Mouse (Mus musculus): ENCODE results near the gene Grip1. TPM values are rescaled to one million over a fixed set of nuclear protein-coding genes. Genes with fewer than 3 reads are reported as not detected.
A peak's percentile ranks its signal among the peaks of the same experiment; 100 is the strongest.

The Grip1 gene
- polyA plus RNA-seq, 1 experiment from 2014 or later: 9.8 TPM

DNA sequence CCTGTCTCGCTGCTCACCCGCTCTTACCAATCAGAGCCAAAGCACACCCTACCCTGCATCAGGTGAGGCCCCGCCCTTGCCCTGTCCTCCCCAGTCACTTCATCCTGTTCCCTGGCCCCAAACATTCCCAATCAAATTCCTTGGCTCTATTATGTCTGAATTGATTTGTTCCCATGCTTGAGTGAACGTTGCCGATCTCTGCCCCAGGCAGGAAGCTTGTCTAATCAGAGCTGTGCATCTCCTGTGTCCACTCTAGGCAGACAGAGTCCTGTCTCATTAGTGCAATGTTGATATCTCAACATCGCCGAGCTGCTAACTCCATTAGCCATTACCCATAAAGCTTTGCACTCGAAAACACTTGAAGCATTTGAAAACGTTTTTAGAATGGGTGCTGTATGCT is 210.0 kb downstream of the Grip1 start:
- 80% methylated on average over 9 of the region's 9 CpGs for WGBS
- Histone ChIP-seq H3K36me3 (ENCODE audit: control insufficient read depth, insufficient read depth, low read length) (no peaks in the 10 kb centered on the region), H3K27ac (ENCODE audit: low read depth, low read length) (no peak overlapping the region), H3K27me3 (ENCODE audit: control insufficient read depth, insufficient read depth, low read length) (no peaks in the 10 kb centered on the region), H3K4me1 (replicated peaks; ENCODE audit: control insufficient read depth, insufficient read depth, low read length) (no peaks in the 10 kb centered on the region), H3K9ac (ENCODE audit: low read length) (no peak overlapping the region), H3K4me2 (ENCODE audit: low read depth, low read length, severe bottlenecking) (no peak overlapping the region), H3K4me3 (ENCODE audit: low read depth, low read length) (no peak overlapping the region), H3K9me3 (ENCODE audit: control insufficient read depth, low read length) (no peaks in the 10 kb centered on the region)
- DNase-seq (ENCODE audit: low spot score) (no peak), ATAC-seq (replicated peaks; ENCODE audit: low FRiP score) (no peak)

GRCm38 (mm10) chr10:119666386-119666785 is 212.8 kb downstream of the Grip1 start:
- H3K9ac ChIP-seq (ENCODE audit: low read length): no peak overlapping the region
- WGBS: 82% methylated on average over 11 of the region's 11 CpGs
- no peaks in the 10 kb centered on the region for H3K27me3 ChIP-seq (ENCODE audit: control insufficient read depth, insufficient read depth, low read length)
- H3K27ac ChIP-seq (ENCODE audit: low read depth, low read length): no peak overlapping the region
- no peak overlapping the region for H3K4me3 ChIP-seq (ENCODE audit: low read depth, low read length)
- H3K4me2 ChIP-seq (ENCODE audit: low read depth, low read length, severe bottlenecking): no peak overlapping the region
- H3K4me1 ChIP-seq (replicated peaks; ENCODE audit: control insufficient read depth, insufficient read depth, low read length): no peaks in the 10 kb centered on the region
- DNase-seq (ENCODE audit: low spot score) (no peak), ATAC-seq (replicated peaks; ENCODE audit: low FRiP score) (no peak)
- H3K36me3 ChIP-seq (ENCODE audit: control insufficient read depth, insufficient read depth, low read length): no peaks in the 10 kb centered on the region
- no peaks in the 10 kb centered on the region for H3K9me3 ChIP-seq (ENCODE audit: control insufficient read depth, low read length)

- ATAC-seq (replicated peaks; ENCODE audit: low FRiP score) (no peak), DNase-seq (ENCODE audit: low spot score) (no peak)
These were observed 216.8 kb downstream of the Grip1 start for GRCm38 (mm10) chr10:119670456-119670855.

GRCm38 (mm10) chr10:119684377-119684826 is 230.8 kb downstream of the Grip1 start:
- Histone ChIP-seq H3K9ac (ENCODE audit: low read length) (no peak overlapping the region), H3K4me1 (replicated peaks; ENCODE audit: control insufficient read depth, insufficient read depth, low read length) (peaks cover 10% of the 10 kb centered on the region), H3K9me3 (ENCODE audit: control insufficient read depth, low read length) (no peaks in the 10 kb centered on the region), H3K27me3 (ENCODE audit: control insufficient read depth, insufficient read depth, low read length) (no peaks in the 10 kb centered on the region), H3K36me3 (ENCODE audit: control insufficient read depth, insufficient read depth, low read length) (no peaks in the 10 kb centered on the region), H3K4me3 (ENCODE audit: low read depth, low read length) (no peak overlapping the region), H3K4me2 (ENCODE audit: low read depth, low read length, severe bottlenecking) (0 out of 2 replicates have a peak overlapping the region, but pooled peaks have one; percentile 2), H3K27ac (ENCODE audit: low read depth, low read length) (peak overlapping the region; percentile 33)
- DNase-seq (ENCODE audit: low spot score): peak; percentile 69
- WGBS: 42% methylated on average over 3 of the region's 3 CpGs
- peak; percentile 73 for ATAC-seq (replicated peaks; ENCODE audit: low FRiP score)

More at GRCm38 (mm10) chr10:119670456-119670855, 216.8 kb downstream of the Grip1 start:
- Histone ChIP-seq H3K9ac (ENCODE audit: low read length) (no peak overlapping the region), H3K27ac (ENCODE audit: low read depth, low read length) (no peak overlapping the region), H3K4me1 (replicated peaks; ENCODE audit: control insufficient read depth, insufficient read depth, low read length) (peaks cover 2% of the 10 kb centered on the region; the same call in 1 of the 2 replicates), H3K36me3 (ENCODE audit: control insufficient read depth, insufficient read depth, low read length) (no peaks in the 10 kb centered on the region), H3K9me3 (ENCODE audit: control insufficient read depth, low read length) (no peaks in the 10 kb centered on the region), H3K4me3 (ENCODE audit: low read depth, low read length) (no peak overlapping the region), H3K4me2 (ENCODE audit: low read depth, low read length, severe bottlenecking) (no peak overlapping the region), H3K27me3 (ENCODE audit: control insufficient read depth, insufficient read depth, low read length) (no peaks in the 10 kb centered on the region)
- 69% methylated on average over 7 of the region's 7 CpGs for WGBS

- Histone ChIP-seq H3K4me1 (replicated peaks; ENCODE audit: control insufficient read depth, insufficient read depth, low read length) (0 out of 2 replicates have a peak, but pooled peaks cover 10% of the 10 kb centered on the region), H3K4me2 (ENCODE audit: low read depth, low read length, severe bottlenecking) (peak overlapping the region; percentile 79), H3K36me3 (ENCODE audit: control insufficient read depth, insufficient read depth, low read length) (no peaks in the 10 kb centered on the region), H3K9ac (ENCODE audit: low read length) (peak overlapping the region; percentile 64), H3K4me3 (ENCODE audit: low read depth, low read length) (peak overlapping the region; percentile 42), H3K27ac (ENCODE audit: low read depth, low read length) (peak overlapping the region; percentile 88), H3K27me3 (ENCODE audit: control insufficient read depth, insufficient read depth, low read length) (no peaks in the 10 kb centered on the region), H3K9me3 (ENCODE audit: control insufficient read depth, low read length) (no peaks in the 10 kb centered on the region)
- DNase-seq (ENCODE audit: low spot score): peak; percentile 82
- peak; percentile 88 for ATAC-seq (replicated peaks; ENCODE audit: low FRiP score)
- 3% methylated on average over 16 of the region's 16 CpGs for WGBS
These were observed 237.9 kb downstream of the Grip1 start for GRCm38 (mm10) chr10:119691358-119692083.

DNA sequence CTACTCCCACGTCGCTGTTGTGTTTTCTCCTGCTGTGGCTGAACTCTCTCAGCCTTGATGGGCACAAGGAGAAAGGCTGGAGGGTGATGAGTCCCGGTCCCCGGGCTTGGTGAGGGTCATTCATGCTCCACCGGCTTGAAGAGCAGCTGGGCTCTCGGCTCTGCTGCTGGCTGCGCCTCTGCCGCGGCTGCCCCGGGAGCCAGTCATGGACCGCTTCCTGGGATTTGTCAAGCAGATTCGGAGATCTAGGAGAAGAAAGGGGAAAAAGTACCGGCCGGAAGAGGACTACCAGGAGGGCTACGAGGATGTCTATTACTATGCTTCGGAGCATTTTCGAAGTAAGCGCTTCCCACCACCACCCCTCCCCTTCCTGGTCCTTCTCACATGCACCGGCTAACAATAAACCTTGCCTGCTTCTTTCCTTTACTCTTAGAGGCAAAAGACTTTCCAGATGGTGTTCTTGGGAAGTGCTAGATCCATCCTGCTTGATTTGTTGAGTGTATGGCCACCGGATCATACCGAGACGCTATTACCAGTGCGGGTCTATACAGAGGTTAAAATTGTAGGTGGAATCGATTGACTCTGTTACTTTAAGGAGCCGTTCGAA is 238.8 kb downstream of the Grip1 start:
- peak; percentile 74 for DNase-seq (ENCODE audit: low spot score)
- WGBS: 2% methylated on average over 26 of the region's 26 CpGs
- Histone ChIP-seq H3K9me3 (ENCODE audit: control insufficient read depth, low read length) (no peaks in the 10 kb centered on the region), H3K27ac (ENCODE audit: low read depth, low read length) (peak overlapping the region; percentile 88; the same call in 1 of the 2 replicates), H3K4me2 (ENCODE audit: low read depth, low read length, severe bottlenecking) (peak overlapping the region; percentile 79), H3K4me3 (ENCODE audit: low read depth, low read length) (peak overlapping the region; percentile 42), H3K4me1 (replicated peaks; ENCODE audit: control insufficient read depth, insufficient read depth, low read length) (0 out of 2 replicates have a peak, but pooled peaks cover 10% of the 10 kb centered on the region), H3K9ac (ENCODE audit: low read length) (peak overlapping the region; percentile 58), H3K27me3 (ENCODE audit: control insufficient read depth, insufficient read depth, low read length) (no peaks in the 10 kb centered on the region), H3K36me3 (ENCODE audit: control insufficient read depth, insufficient read depth, low read length) (no peaks in the 10 kb centered on the region)
- ATAC-seq (replicated peaks; ENCODE audit: low FRiP score): peak; percentile 65

DNA sequence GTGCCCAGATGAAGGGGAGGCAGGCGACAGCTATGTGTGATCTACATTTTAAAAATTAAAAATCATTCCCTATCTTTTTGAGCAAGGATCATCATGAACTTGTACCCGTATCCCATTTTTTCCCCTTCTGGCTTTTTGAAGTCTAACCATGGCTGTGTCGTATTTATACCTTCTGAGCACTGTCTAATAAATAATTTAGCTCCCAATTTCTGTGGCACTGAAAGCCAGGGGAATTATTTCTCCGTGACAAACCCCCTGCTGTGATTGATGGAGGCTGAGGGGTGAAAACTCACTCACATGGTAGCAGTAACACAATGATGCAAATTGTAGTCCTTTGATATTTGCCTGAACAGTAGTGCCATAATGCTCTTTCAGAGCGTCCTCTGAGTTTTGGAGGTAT is 239.8 kb downstream of the Grip1 start:
- Histone ChIP-seq H3K36me3 (ENCODE audit: control insufficient read depth, insufficient read depth, low read length) (no peaks in the 10 kb centered on the region), H3K4me3 (ENCODE audit: low read depth, low read length) (no peak overlapping the region; the same call in 1 of the 2 replicates), H3K4me1 (replicated peaks; ENCODE audit: control insufficient read depth, insufficient read depth, low read length) (0 out of 2 replicates have a peak, but pooled peaks cover 8% of the 10 kb centered on the region), H3K9ac (ENCODE audit: low read length) (no peak overlapping the region; the same call in 1 of the 2 replicates), H3K27me3 (ENCODE audit: control insufficient read depth, insufficient read depth, low read length) (no peaks in the 10 kb centered on the region), H3K4me2 (ENCODE audit: low read depth, low read length, severe bottlenecking) (peak overlapping the region; percentile 79), H3K9me3 (ENCODE audit: control insufficient read depth, low read length) (no peaks in the 10 kb centered on the region), H3K27ac (ENCODE audit: low read depth, low read length) (no peak overlapping the region)
- DNase-seq (ENCODE audit: low spot score): no peak
- 49% methylated on average over 5 of the region's 5 CpGs for WGBS
- ATAC-seq (replicated peaks; ENCODE audit: low FRiP score): no peak

- H3K4me1 ChIP-seq (replicated peaks; ENCODE audit: control insufficient read depth, insufficient read depth, low read length): 0 out of 2 replicates have a peak, but pooled peaks cover 4% of the 10 kb centered on the region
- no peak overlapping the region for H3K9ac ChIP-seq (ENCODE audit: low read length)
- no peak for ATAC-seq (replicated peaks; ENCODE audit: low FRiP score)
- no peaks in the 10 kb centered on the region for H3K27me3 ChIP-seq (ENCODE audit: control insufficient read depth, insufficient read depth, low read length)
- no peak overlapping the region for H3K27ac ChIP-seq (ENCODE audit: low read depth, low read length)
- H3K36me3 ChIP-seq (ENCODE audit: control insufficient read depth, insufficient read depth, low read length): no peaks in the 10 kb centered on the region
- no peaks in the 10 kb centered on the region for H3K9me3 ChIP-seq (ENCODE audit: control insufficient read depth, low read length)
- WGBS: 83% methylated on average over 9 of the region's 9 CpGs
- H3K4me3 ChIP-seq (ENCODE audit: low read depth, low read length): no peak overlapping the region
- no peak overlapping the region for H3K4me2 ChIP-seq (ENCODE audit: low read depth, low read length, severe bottlenecking)
- DNase-seq (ENCODE audit: low spot score): no peak
These were observed 243.7 kb downstream of the Grip1 start for GRCm38 (mm10) chr10:119697257-119697798.
